Comparison of ENCODE assay signal across 12 mouse cellular contexts in genomic region chr5:33222389-33222788, GRCm38 (mm10). TPM values are rescaled to one million over a fixed set of nuclear protein-coding genes. Genes with fewer than 3 reads are reported as not detected.
DNase-seq lines count a peak whose midpoint lies in the region; ATAC-seq and TF ChIP-seq lines count a peak whose summit lies in the region.
"Had no signal": no experiment of that assay in that cellular context is flagged by ENCODE, and none has a peak within 500 bp of the region (broad histone marks: within the 10 kb centered on the region; RNA-seq: fewer than 3 reads in every experiment).

No protein-coding gene starts in this region.

- H3K4me2 ChIP-seq in heart, embryonic 16.5 days (ENCODE audit: low read depth, low read length) = no peak overlapping the region
- H3K4me2 ChIP-seq in limb, embryonic 14.5 days (replicated peaks; ENCODE audit: low read depth, low read length, severe bottlenecking) = no peak overlapping the region
- H3K4me2 ChIP-seq: hindbrain, embryonic 13.5 days; liver, embryonic 15.5 days; neural tube, embryonic 15.5 days had no signal

- ATAC-seq in heart, embryonic 16.5 days (replicated peaks; ENCODE audit: extremely low read depth, insufficient read depth, low FRiP score) = no peak
- ATAC-seq in limb, embryonic 14.5 days (ENCODE audit: low FRiP score, low read depth) = no peak

- WGBS in kidney, adult 2 months = 50% methylated on average over 6 of the region's 6 CpGs
- 39% methylated on average over 6 of the region's 6 CpGs for WGBS in embryonic facial prominence, embryonic 10.5 days
- 27% methylated on average over 6 of the region's 6 CpGs for WGBS in heart, embryonic 16.5 days
- 36% methylated on average over 6 of the region's 6 CpGs for WGBS in limb, embryonic 14.5 days

- H3K4me1 ChIP-seq in kidney, adult 2 months (ENCODE audit: control insufficient read depth, insufficient read depth, low read length) = no peaks in the 10 kb centered on the region
- peaks cover 70% of the 10 kb centered on the region for H3K4me1 ChIP-seq in embryonic facial prominence, embryonic 10.5 days
- peaks cover 44% of the 10 kb centered on the region for H3K4me1 ChIP-seq in heart, embryonic 16.5 days (ENCODE audit: control insufficient read depth, insufficient read depth, low read length)
- peaks cover 36% of the 10 kb centered on the region for H3K4me1 ChIP-seq in limb, embryonic 14.5 days (ENCODE audit: control insufficient read depth, insufficient read depth, low read length)
- H3K4me1 ChIP-seq: neural tube, embryonic 15.5 days had no signal

- DNase-seq in kidney, adult 2 months = peak; percentile 64
- no peak for DNase-seq in kidney, postnatal 4 days
- peak; percentile 49 for DNase-seq in embryonic facial prominence, embryonic 10.5 days (ENCODE audit: low spot score)
- no peak for DNase-seq in limb, embryonic 14.5 days (ENCODE audit: low spot score)
- no peak for DNase-seq in right cerebral cortex, adult 2 months (ENCODE audit: low spot score in 2 of 2)
- no peak for DNase-seq in adrenal gland, postnatal 36 days
- DNase-seq: midbrain, embryonic 14.5 days; right cerebral cortex, postnatal 14 days had no signal

- no peaks in the 10 kb centered on the region for H3K27me3 ChIP-seq in kidney, adult 2 months (replicated peaks; ENCODE audit: control insufficient read depth, insufficient read depth, low read length)
- no peaks in the 10 kb centered on the region for H3K27me3 ChIP-seq in embryonic facial prominence, embryonic 10.5 days (replicated peaks; ENCODE audit: low read depth, poor library complexity, severe bottlenecking)
- no peaks in the 10 kb centered on the region for H3K27me3 ChIP-seq in heart, embryonic 16.5 days (ENCODE audit: control insufficient read depth, insufficient read depth, low read length)
- no peaks in the 10 kb centered on the region for H3K27me3 ChIP-seq in limb, embryonic 14.5 days (ENCODE audit: control insufficient read depth, insufficient read depth, low read length)
- H3K27me3 ChIP-seq: hindbrain, embryonic 13.5 days; liver, embryonic 15.5 days; neural tube, embryonic 15.5 days had no signal

- TF ChIP-seq POLR2A in kidney, adult 2 months (IDR thresholded peaks at IDR 0.05; ENCODE audit: low read depth, low read length) = no peak
- TF ChIP-seq POLR2A in limb, embryonic 14.5 days (IDR thresholded peaks at IDR 0.05; ENCODE audit: borderline replicate concordance, extremely low read depth, insufficient read depth, insufficient read length) = no peak

- no peak overlapping the region for H3K4me3 ChIP-seq in kidney, adult 2 months (ENCODE audit: insufficient read depth, low read depth, low read length)
- no peak overlapping the region for H3K4me3 ChIP-seq in embryonic facial prominence, embryonic 10.5 days
- H3K4me3 ChIP-seq in heart, embryonic 16.5 days (ENCODE audit: low read length) = no peak overlapping the region
- H3K4me3 ChIP-seq in limb, embryonic 14.5 days (replicated peaks; ENCODE audit: low read length) = no peak overlapping the region
- H3K4me3 ChIP-seq: hindbrain, embryonic 13.5 days; liver, embryonic 15.5 days; neural tube, embryonic 15.5 days had no signal

- H3K36me3 ChIP-seq in kidney, adult 2 months (ENCODE audit: control insufficient read depth, insufficient read depth, low read length) = no peaks in the 10 kb centered on the region
- H3K36me3 ChIP-seq in embryonic facial prominence, embryonic 10.5 days (replicated peaks) = no peaks in the 10 kb centered on the region
- no peaks in the 10 kb centered on the region for H3K36me3 ChIP-seq in heart, embryonic 16.5 days (ENCODE audit: control insufficient read depth, insufficient read depth)
- no peaks in the 10 kb centered on the region for H3K36me3 ChIP-seq in limb, embryonic 14.5 days (ENCODE audit: control insufficient read depth, insufficient read depth, low read length)
- H3K36me3 ChIP-seq: hindbrain, embryonic 13.5 days; liver, embryonic 15.5 days; neural tube, embryonic 15.5 days had no signal

- H3K9me3 ChIP-seq in embryonic facial prominence, embryonic 10.5 days = no peaks in the 10 kb centered on the region
- no peaks in the 10 kb centered on the region for H3K9me3 ChIP-seq in heart, embryonic 16.5 days (replicated peaks; ENCODE audit: control insufficient read depth, low read length)
- no peaks in the 10 kb centered on the region for H3K9me3 ChIP-seq in limb, embryonic 14.5 days (ENCODE audit: control insufficient read depth, low read length)
- H3K9me3 ChIP-seq: hindbrain, embryonic 13.5 days; liver, embryonic 15.5 days; neural tube, embryonic 15.5 days had no signal

- peak overlapping the region; percentile 46; the same call in 1 of the 2 replicates for H3K27ac ChIP-seq in kidney, adult 2 months (ENCODE audit: insufficient read depth, low read depth, low read length)
- peak overlapping the region; percentile 69 for H3K27ac ChIP-seq in embryonic facial prominence, embryonic 10.5 days (replicated peaks)
- 0 out of 2 replicates have a peak overlapping the region, but pooled peaks have one; percentile 25 for H3K27ac ChIP-seq in heart, embryonic 16.5 days (ENCODE audit: low read length)
- H3K27ac ChIP-seq in limb, embryonic 14.5 days (replicated peaks; ENCODE audit: low read depth, low read length) = peak overlapping the region; percentile 59
- H3K27ac ChIP-seq: hindbrain, embryonic 13.5 days; liver, embryonic 15.5 days; neural tube, embryonic 15.5 days had no signal

- H3K9ac ChIP-seq in heart, embryonic 16.5 days (ENCODE audit: low read length) = no peak overlapping the region
- H3K9ac ChIP-seq in limb, embryonic 14.5 days (ENCODE audit: low read depth, low read length, severe bottlenecking) = 0 out of 2 replicates have a peak overlapping the region, but pooled peaks have one; percentile 13
- H3K9ac ChIP-seq: hindbrain, embryonic 13.5 days; liver, embryonic 15.5 days; neural tube, embryonic 15.5 days had no signal

- no peak for TF ChIP-seq CTCF in kidney, adult 2 months (conservative IDR thresholded peaks at IDR 0.05; ENCODE audit: insufficient read depth, insufficient read length, low read depth, low read length)

RNA-seq across cellular contexts. Expression of gene Spon2, which starts 4.1 kb away (rescaled TPM):
- 1.5 and 2.5 TPM in 2 replicates for polyA plus RNA-seq in kidney, adult 2 months (2012; rRNA removed)
- 3.5 and 3.6 TPM in 2 replicates for polyA plus RNA-seq in embryonic facial prominence, embryonic 10.5 days (2016; fragmentation: Nextera tagmentation; extraction: Ambion mirVana)
- 67.2 and 71.5 TPM in 2 replicates for polyA plus RNA-seq in heart, embryonic 16.5 days (2015; fragmentation: Nextera tagmentation; extraction: Ambion mirVana)
- polyA plus RNA-seq in limb, embryonic 14.5 days (2012; rRNA removed) = 26.0 and 28.8 TPM in 2 replicates
- 23.1 and 23.9 TPM in 2 replicates for polyA plus RNA-seq in limb, embryonic 14.5 days (2014; fragmentation: Nextera tagmentation; extraction: Ambion mirVana)
- total RNA-seq in adrenal gland, postnatal 36 days (2021) = 1 to 10 TPM in 1 of 2 experiments, under 1 TPM in 1; 0.66 to 1.1 TPM

RNA-seq across cellular contexts. Expression of gene Ctbp1, which starts 52.4 kb away (rescaled TPM):
- polyA plus RNA-seq in kidney, adult 2 months (2012; rRNA removed) = 209 and 253 TPM in 2 replicates
- polyA plus RNA-seq in embryonic facial prominence, embryonic 10.5 days (2016; fragmentation: Nextera tagmentation; extraction: Ambion mirVana) = 419 and 420 TPM in 2 replicates
- polyA plus RNA-seq in heart, embryonic 16.5 days (2015; fragmentation: Nextera tagmentation; extraction: Ambion mirVana) = 228 and 234 TPM in 2 replicates
- polyA plus RNA-seq in limb, embryonic 14.5 days (2012; rRNA removed) = 266 and 270 TPM in 2 replicates
- polyA plus RNA-seq in limb, embryonic 14.5 days (2014; fragmentation: Nextera tagmentation; extraction: Ambion mirVana) = 341 and 376 TPM in 2 replicates
- total RNA-seq in adrenal gland, postnatal 36 days (2021) = 100 to 1,000 TPM; 225 to 232 TPM

Comparison
In these comparisons a context has a peak if more than half of its experiments do, and no peak if none do; other contexts are left out.
1. DNase-seq: peak in kidney, adult 2 months (single experiment) and embryonic facial prominence, embryonic 10.5 days (single experiment); none in kidney, postnatal 4 days (0 of 2), limb, embryonic 14.5 days (single experiment), right cerebral cortex, adult 2 months (0 of 2) and adrenal gland, postnatal 36 days (0 of 2).
2. Peak in every context shown above with its lines, with median percentiles within 50 percentile points of each other: H3K27ac ChIP-seq.